Mouse (Mus musculus) stomach, embryonic 16.5 days (tissue): Measurements from ENCODE around the gene Ednra. TPM values are rescaled to one million over a fixed set of nuclear protein-coding genes. Genes with fewer than 3 reads are reported as not detected.
"Not testable (repeated sequence)": the region's sequence is repeated elsewhere in the genome, so short reads cannot be mapped to it uniquely, and the experiment has no call there.

Experiments used
- ATAC-seq: fragments of 200-750 bp; cut with Nextera tagmentation; 2 replicates; pipeline ENCODE4 v1.8.0; 2017; ENCODE audit warnings: moderate number of reproducible peaks, moderate TSS enrichment; ENCODE audit not compliant: insufficient read depth, low FRiP score
- H3K27ac ChIP-seq: fragments of 300-500 bp; sonication (generic); 2 replicates; pipeline ENCODE4 v1.5.1; 2014; ENCODE audit warnings: low read length
- H3K27me3 ChIP-seq: fragments of 300-500 bp; sonication (generic); 2 replicates; pipeline ENCODE4 v1.6.1; 2014; ENCODE audit warnings: low read length, control low read depth, mixed read lengths; ENCODE audit not compliant: control insufficient read depth, insufficient read depth
- H3K36me3 ChIP-seq: fragments of 300-500 bp; sonication (generic); 2 replicates; pipeline ENCODE4 v1.6.1; 2014; ENCODE audit warnings: low read length; ENCODE audit not compliant: control insufficient read depth, insufficient read depth
- H3K4me1 ChIP-seq: fragments of 300-500 bp; sonication (generic); 2 replicates; pipeline ENCODE4 v1.6.1; 2014; ENCODE audit warnings: low read length, control low read depth, mixed read lengths; ENCODE audit not compliant: control insufficient read depth, insufficient read depth
- H3K4me2 ChIP-seq: fragments of 300-500 bp; sonication (generic); 2 replicates; pipeline ENCODE4 v1.6.1; 2014; ENCODE audit warnings: low read depth, low read length, mixed read lengths
- H3K4me3 ChIP-seq: fragments of 300-500 bp; sonication (generic); replicated peaks from 2 replicates; pipeline ENCODE4 v1.5.1; 2014; ENCODE audit warnings: mild to moderate bottlenecking, low read length
- H3K9ac ChIP-seq: fragments of 300-500 bp; sonication (generic); 2 replicates; pipeline ENCODE4 v1.6.1; 2014; ENCODE audit warnings: low read length
- H3K9me3 ChIP-seq: fragments of 300-500 bp; sonication (generic); replicated peaks from 2 replicates; pipeline ENCODE4 v1.6.1; 2016; ENCODE audit warnings: low read length, control low read depth; ENCODE audit not compliant: control insufficient read depth
- WGBS: fragments of 180-500 bp; shearing (Covaris S2); extraction: QIAGEN DNeasy Blood & Tissue Kit; methylation state at CpG from one replicate; pipeline ENCODE4 v1.1.7; 2014; 5-methylcytosine and 5-hydroxymethylcytosine counted together
- polyA plus RNA-seq: library from polyadenylated mRNA; unstranded; fragments of >200 nt; fragmentation: Nextera tagmentation; extraction: Ambion mirVana; gene quantifications from 2 replicates; pipeline ENCODE4 v1.2.1, GENCODE M21; 2015

The Ednra gene
- polyA plus RNA-seq, 1 experiment from 2014 or later = 26.0 TPM

DNA sequence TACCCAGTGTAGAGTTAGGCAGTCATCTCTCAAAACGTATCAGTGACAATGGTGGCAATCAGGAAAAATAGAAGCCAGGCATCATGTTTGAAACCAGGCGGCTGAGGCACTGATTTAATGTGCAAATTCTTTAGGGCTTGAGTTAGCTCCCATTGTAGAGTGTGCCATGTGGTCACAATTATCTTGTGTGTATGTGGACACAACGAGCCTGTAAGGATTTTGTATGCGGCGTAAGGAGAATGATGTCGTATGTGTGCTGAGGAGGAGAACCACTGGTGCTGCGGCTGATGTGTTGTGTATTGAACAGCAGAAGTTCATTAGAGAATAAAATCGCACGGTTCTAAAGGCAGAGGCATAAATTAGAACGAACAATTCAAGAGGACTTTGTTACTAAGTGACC lies 26.2 kb downstream of the Ednra start:
- no peak overlapping the region for H3K4me3 ChIP-seq
- peaks cover 5% of the 10 kb centered on the region; the same call in 1 of the 2 replicates for H3K4me1 ChIP-seq
- no peaks in the 10 kb centered on the region for H3K36me3 ChIP-seq
- ATAC-seq = no peak
- H3K27me3 ChIP-seq = no peaks in the 10 kb centered on the region
- no peak overlapping the region for H3K9ac ChIP-seq
- H3K4me2 ChIP-seq = no peak overlapping the region
- WGBS = 81% methylated on average over 10 of the region's 10 CpGs
- no peaks in the 10 kb centered on the region for H3K9me3 ChIP-seq
- H3K27ac ChIP-seq = no peak overlapping the region

DNA sequence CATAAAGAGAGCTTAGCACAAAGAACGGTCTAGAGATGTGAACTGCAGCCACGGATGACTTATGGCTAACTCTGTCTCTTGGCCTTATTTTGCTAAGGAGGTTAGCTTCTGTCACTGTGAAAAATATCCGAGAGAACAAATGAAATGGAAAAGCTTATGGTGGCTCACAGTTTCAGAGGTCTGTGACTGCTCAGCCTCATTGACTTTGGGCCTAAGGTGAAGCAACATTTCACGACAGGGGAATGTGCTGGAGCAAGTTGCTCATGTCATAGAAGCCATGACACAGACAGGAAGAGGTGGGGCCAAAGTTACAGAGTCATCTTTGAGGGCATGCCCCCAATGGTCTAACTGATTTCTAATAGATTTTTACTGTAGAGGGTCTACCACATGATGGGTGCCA lies 28.1 kb downstream of the Ednra start:
- Histone ChIP-seq H3K9me3 (no peaks in the 10 kb centered on the region), H3K27me3 (no peaks in the 10 kb centered on the region), H3K4me1 (peaks cover 5% of the 10 kb centered on the region; the same call in 1 of the 2 replicates), H3K9ac (no peak overlapping the region), H3K27ac (no peak overlapping the region), H3K4me3 (no peak overlapping the region), H3K4me2 (no peak overlapping the region), H3K36me3 (no peaks in the 10 kb centered on the region)
- 74% methylated on average over 4 of the region's 4 CpGs for WGBS
- ATAC-seq = no peak

DNA sequence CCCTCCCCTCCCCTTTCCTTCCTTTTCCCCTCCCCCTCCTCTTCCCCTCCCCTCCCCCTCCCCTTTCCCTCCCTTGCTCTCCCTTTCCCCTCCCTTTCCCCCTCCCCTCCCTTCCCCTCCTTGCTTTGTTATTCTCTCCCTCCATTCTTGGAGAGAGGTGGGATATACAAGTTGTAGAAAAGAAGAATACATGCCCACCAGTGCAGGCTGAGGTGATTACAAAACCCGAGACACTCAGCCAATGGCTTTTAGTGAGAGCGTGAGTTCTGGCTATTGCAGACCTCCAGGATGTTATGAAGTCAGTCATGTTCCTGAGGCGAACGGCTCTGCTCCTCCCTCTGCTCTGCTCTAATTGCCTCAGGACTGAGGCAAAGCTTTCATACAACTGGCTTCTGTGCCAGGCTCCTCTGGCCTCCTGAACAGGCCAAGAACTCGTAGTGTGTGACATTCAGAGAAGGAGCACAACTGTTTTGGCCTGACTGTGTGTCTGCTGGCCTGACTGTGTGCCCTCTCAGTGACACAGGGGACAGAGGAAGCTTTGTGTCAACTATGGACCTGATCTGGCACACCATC lies 28.7 kb downstream of the Ednra start:
- Histone ChIP-seq H3K4me2 (no peak overlapping the region), H3K9me3 (no peaks in the 10 kb centered on the region), H3K36me3 (no peaks in the 10 kb centered on the region), H3K9ac (no peak overlapping the region), H3K27ac (no peak overlapping the region), H3K27me3 (no peaks in the 10 kb centered on the region), H3K4me3 (no peak overlapping the region), H3K4me1 (peaks cover 5% of the 10 kb centered on the region; the same call in 1 of the 2 replicates)
- ATAC-seq = peak; percentile 50; the same call in 1 of the 2 replicates
- 35% methylated on average over 5 of the region's 5 CpGs for WGBS

DNA sequence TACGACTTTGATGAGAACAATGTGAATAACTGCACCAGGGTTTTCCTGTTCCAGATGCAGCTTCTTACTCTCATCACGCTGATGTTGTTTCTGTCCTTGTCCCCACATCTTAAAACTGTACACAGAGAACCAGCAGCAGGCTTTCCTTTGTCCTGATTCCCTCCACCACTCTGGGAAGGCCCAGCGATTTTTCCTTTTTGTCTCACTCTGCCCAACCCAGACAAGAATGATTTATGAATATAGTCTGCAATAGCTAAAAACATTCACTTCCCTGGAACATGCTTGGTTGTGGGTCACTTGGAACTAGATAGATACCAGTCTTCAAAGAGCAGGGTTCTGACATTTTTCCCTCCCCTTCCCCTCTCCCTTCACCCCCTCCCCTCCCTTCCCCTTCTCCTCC lies 29.2 kb downstream of the Ednra start:
- H3K36me3 ChIP-seq = no peaks in the 10 kb centered on the region
- WGBS = 33% methylated on average over 3 of the region's 3 CpGs
- H3K27me3 ChIP-seq = no peaks in the 10 kb centered on the region
- H3K4me3 ChIP-seq = no peak overlapping the region
- H3K27ac ChIP-seq = no peak overlapping the region
- H3K9me3 ChIP-seq = no peaks in the 10 kb centered on the region
- H3K9ac ChIP-seq = no peak overlapping the region
- H3K4me1 ChIP-seq = peaks cover 5% of the 10 kb centered on the region; the same call in 1 of the 2 replicates
- no peak overlapping the region for H3K4me2 ChIP-seq
- 0 out of 2 replicates have a peak, but pooled peaks have one; percentile 25 for ATAC-seq

DNA sequence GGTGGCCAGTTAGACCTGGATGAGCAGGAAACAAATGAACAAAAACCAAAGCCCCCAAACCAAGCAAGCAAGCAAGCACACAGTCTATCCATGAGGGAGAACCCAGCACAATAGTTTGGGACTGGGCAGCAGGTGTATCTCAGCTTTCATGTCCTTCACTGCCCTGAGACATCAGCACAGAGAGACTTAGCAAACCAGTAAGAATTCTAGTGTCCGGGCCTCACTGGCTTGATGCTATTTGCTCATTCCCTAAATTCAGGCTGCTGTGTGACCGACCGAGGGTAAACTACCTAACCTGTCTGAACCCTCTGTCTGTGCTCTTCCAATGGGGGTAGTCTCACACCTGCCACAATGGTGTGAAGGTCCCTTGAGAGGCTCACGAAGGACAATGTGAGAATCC lies 29.7 kb downstream of the Ednra start:
- H3K4me3 ChIP-seq = no peak overlapping the region
- ATAC-seq = no peak
- peaks cover 5% of the 10 kb centered on the region; the same call in 1 of the 2 replicates for H3K4me1 ChIP-seq
- H3K27me3 ChIP-seq = no peaks in the 10 kb centered on the region
- H3K4me2 ChIP-seq = no peak overlapping the region
- no peak overlapping the region for H3K9ac ChIP-seq
- no peaks in the 10 kb centered on the region for H3K36me3 ChIP-seq
- no peak overlapping the region for H3K27ac ChIP-seq
- no peaks in the 10 kb centered on the region for H3K9me3 ChIP-seq
- 64% methylated on average over 4 of the region's 4 CpGs for WGBS

DNA sequence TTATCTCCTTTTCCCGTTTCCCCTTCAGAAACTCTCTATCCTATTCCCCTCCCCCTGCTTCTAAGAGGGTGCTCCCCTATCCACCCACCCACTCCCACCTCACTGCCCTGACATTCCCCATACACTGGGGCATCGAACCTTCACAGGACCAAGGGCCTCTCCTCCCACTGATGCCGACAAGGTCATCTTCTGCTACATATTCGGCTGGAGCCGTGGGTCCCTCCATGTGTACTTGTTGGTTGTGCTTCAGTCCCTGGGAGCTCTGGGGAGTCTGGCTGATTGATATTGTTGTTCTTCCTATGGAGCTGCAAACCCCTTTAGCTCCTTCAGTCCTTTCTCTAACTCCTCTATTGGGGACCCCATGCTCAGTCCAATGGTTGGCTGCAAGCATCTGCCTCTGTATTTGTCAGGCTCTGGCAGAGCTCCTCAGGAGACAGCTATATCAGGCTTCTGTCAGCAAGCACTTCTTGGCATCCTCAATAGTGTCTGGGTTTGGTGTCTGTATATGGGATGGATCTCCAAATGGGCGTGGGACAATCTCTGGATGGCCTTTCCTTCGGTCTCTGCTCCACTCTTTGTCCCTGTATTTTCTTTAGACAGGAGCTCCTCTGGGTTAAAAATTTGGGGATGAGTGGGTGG lies 34.7 kb downstream of the Ednra start:
- H3K9me3 ChIP-seq, H3K4me1 ChIP-seq, H3K27me3 ChIP-seq, H3K4me3 ChIP-seq, H3K27ac ChIP-seq, ATAC-seq, H3K9ac ChIP-seq, H3K4me2 ChIP-seq, H3K36me3 ChIP-seq: not testable (repeated sequence)
- WGBS = 76% methylated on average over 7 of the region's 7 CpGs

DNA sequence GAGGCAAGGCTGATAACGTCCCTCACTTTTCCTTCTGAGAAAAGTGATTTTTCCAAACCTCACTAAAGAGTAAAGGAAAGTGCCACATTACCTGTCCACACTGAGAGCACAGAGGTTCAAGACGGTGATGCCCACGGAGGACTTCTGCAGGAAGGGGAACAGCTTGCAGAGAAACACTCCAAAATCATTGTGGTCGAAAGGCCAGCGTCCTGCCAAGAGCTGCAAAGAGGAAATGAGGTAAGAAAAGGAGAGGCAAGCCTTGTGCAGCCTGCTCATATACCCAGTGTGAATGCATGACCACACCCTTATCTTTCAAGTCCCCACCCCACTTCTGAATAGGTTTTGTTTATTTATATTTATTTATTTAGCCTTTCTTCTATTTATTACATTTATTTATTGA lies 35.3 kb downstream of the Ednra start:
- Histone ChIP-seq H3K36me3 (no peaks in the 10 kb centered on the region), H3K4me3 (no peak overlapping the region), H3K9me3 (no peaks in the 10 kb centered on the region), H3K4me2 (no peak overlapping the region), H3K27ac (no peak overlapping the region), H3K4me1 (peaks cover 5% of the 10 kb centered on the region; the same call in 1 of the 2 replicates), H3K9ac (no peak overlapping the region), H3K27me3 (no peaks in the 10 kb centered on the region)
- 72% methylated on average over 5 of the region's 5 CpGs for WGBS
- no peak for ATAC-seq

DNA sequence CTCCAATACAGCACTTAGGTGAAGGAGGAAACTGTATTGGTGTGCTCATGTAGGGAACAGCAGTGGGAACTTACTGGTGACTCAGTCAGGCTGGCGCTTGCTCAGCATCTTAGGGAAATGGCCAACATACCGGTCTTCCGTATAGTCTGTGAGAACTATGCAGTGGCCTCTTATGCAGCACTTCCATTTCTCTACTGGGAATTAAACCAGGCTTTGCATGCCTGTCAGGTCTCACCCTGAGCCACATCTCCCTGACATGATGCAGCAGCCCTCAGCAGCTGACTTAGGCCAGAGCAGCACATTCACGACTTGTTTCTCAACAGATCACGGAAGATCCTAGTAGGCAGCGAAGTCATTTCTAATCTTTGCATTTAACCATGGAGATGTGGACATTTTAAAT lies 39.9 kb downstream of the Ednra start:
- WGBS = 54% methylated on average over 6 of the region's 6 CpGs
- Histone ChIP-seq H3K27ac (peak overlapping the region; percentile 56; the same call in 1 of the 2 replicates), H3K4me3 (no peak overlapping the region), H3K4me2 (no peak overlapping the region), H3K27me3 (no peaks in the 10 kb centered on the region), H3K36me3 (no peaks in the 10 kb centered on the region), H3K9me3 (no peaks in the 10 kb centered on the region), H3K9ac (no peak overlapping the region), H3K4me1 (peaks cover 21% of the 10 kb centered on the region)
- peak; percentile 24; the same call in 1 of the 2 replicates for ATAC-seq

DNA sequence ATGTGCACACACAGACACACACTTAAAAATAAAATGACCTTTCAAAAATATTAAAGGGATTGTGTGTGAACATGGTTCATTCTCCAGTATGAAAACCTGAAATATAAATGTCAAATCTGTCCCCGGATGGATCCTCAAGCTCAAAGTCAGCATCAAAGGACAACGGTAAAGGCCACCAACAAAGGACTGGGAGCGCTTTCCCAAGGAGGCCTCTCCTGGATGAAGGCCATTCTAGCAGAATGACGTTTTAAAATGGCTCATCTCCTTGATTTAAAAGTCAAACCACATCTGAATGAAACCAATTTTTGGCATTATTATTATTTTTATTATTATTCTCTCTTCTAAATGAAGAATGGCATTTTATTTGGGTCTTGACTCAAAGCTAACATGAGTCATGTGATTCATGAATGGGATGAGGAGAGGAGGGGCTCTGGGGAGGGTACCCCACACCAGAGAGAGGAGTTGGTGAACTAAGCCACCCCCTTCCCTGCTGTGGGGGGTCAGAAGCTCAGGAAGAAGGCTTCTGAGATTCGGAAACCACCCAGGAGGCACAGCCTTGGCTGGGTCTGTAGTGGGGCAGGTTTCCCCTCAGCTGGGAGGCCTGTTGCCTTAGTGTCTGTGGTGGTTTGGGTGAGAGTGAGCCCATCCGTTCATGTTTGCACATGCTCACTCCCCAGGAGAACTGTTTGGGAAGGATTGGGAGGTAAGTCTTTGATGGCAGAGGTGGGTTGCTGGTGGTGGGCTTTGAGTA lies 40.7 kb downstream of the Ednra start:
- 78% methylated on average over 6 of the region's 6 CpGs for WGBS
- ATAC-seq = no peak
- no peak overlapping the region for H3K4me2 ChIP-seq

More for the DNA sequence above, 40.7 kb downstream of the Ednra start:
- Histone ChIP-seq H3K9me3 (no peaks in the 10 kb centered on the region), H3K36me3 (no peaks in the 10 kb centered on the region), H3K9ac (no peak overlapping the region), H3K4me1 (peaks cover 21% of the 10 kb centered on the region), H3K27ac (peak overlapping the region; percentile 57; the same call in 1 of the 2 replicates), H3K27me3 (no peaks in the 10 kb centered on the region), H3K4me3 (no peak overlapping the region)
